Mouse (Mus musculus): ENCODE results near the gene Hoxd3.

Gene Hoxd3

GRCm38 (mm10) chr2:74777536-74778275 is 66.0 kb downstream of the Hoxd3 start:
- DNase-seq (ENCODE audit: low spot score in 2 of 2) = no peak

GRCm38 (mm10) chr2:74781386-74781785 is 69.7 kb downstream of the Hoxd3 start:
- DNase-seq (ENCODE audit: low spot score in 2 of 2) = no peak

- no peak for DNase-seq (ENCODE audit: low spot score in 2 of 2)
Measured at GRCm38 (mm10) chr2:74795531-74795930, 83.8 kb downstream of the Hoxd3 start.

Measured in frontal cortex, postnatal 25 days (tissue).